Mouse (Mus musculus): Measurements from ENCODE around the gene Boll. TPM values are rescaled to one million over a fixed set of nuclear protein-coding genes. Genes with fewer than 3 reads are reported as not detected.

Gene Boll
- polyA plus RNA-seq, 1 experiment = not detected

DNA sequence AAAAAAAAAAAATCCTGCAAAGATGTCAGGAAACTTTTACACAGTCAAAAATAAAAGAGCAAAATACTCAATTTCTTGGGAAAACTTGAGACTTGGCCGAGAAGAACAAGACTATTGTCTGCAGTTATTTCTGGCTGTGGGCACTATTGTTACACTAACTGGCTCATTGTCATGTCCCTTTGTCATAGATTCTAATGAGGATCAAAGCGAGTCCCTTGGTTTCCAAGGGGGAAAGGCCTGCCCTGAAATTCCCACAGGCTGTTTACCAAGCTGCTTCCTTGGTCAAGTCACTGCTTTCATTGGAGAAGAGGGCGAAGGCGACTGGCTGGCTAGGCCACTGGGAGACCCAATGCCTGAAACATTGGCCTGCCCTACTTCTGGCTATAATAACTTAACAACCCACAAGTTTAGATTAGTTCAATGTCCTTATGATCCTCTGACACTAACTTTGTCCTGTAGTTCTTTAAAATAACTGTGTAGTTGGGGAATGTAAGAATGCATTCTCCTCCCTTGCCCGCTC is 157.4 kb downstream of the Boll start:
- TF ChIP-seq MYOG (IDR thresholded peaks at IDR 0.05; ENCODE audit: control insufficient read depth, extremely low read depth, insufficient read length) = no peak
- no peak for TF ChIP-seq USF1 (IDR thresholded peaks at IDR 0.05; ENCODE audit: low read depth)
- TF ChIP-seq FOSL1 (IDR thresholded peaks at IDR 0.05; ENCODE audit: insufficient read depth, low read length, poor library complexity, severe bottlenecking) = no peak
- TF ChIP-seq MAX (IDR thresholded peaks at IDR 0.05) = no peak
- no peak for TF ChIP-seq CTCF (IDR thresholded peaks at IDR 0.05; ENCODE audit: control insufficient read depth, insufficient read depth, insufficient read length)
- no peak for TF ChIP-seq MYOD1 (IDR thresholded peaks at IDR 0.05; ENCODE audit: control insufficient read depth, insufficient read length, low read depth)
- no peak for TF ChIP-seq CEBPB (IDR thresholded peaks at IDR 0.05; ENCODE audit: low read depth)
- H3ac ChIP-seq (ENCODE audit: control insufficient read depth, insufficient read length, low read depth) = no peak overlapping the region
- H3K4me3 ChIP-seq (ENCODE audit: insufficient read depth, poor library complexity, severe bottlenecking) = no peak overlapping the region
- peaks cover 4% of the 10 kb centered on the region for H3K36me3 ChIP-seq (ENCODE audit: control insufficient read depth, insufficient read depth)
- H3K27me3 ChIP-seq (ENCODE audit: control insufficient read depth, insufficient read depth, insufficient read length) = no peaks in the 10 kb centered on the region
- H3K79me3 ChIP-seq (ENCODE audit: low read depth) = no peaks in the 10 kb centered on the region
- H3K79me2 ChIP-seq (ENCODE audit: control insufficient read depth, insufficient read depth) = no peaks in the 10 kb centered on the region

- H3K36me3 ChIP-seq (ENCODE audit: control insufficient read depth, insufficient read depth) = no peaks in the 10 kb centered on the region
- no peaks in the 10 kb centered on the region for H3K27me3 ChIP-seq (ENCODE audit: control insufficient read depth, insufficient read depth, insufficient read length)
- H3ac ChIP-seq (ENCODE audit: control insufficient read depth, insufficient read length, low read depth) = peak overlapping the region; percentile 16
- H3K79me2 ChIP-seq (ENCODE audit: control insufficient read depth, insufficient read depth) = no peaks in the 10 kb centered on the region
- peak overlapping the region; percentile 19 for H3K4me3 ChIP-seq (ENCODE audit: insufficient read depth, poor library complexity, severe bottlenecking)
- TF ChIP-seq USF1 (IDR thresholded peaks at IDR 0.05; ENCODE audit: low read depth) = no peak
- TF ChIP-seq MYOD1 (IDR thresholded peaks at IDR 0.05; ENCODE audit: control insufficient read depth, insufficient read length, low read depth) = no peak
- TF ChIP-seq MYOG (IDR thresholded peaks at IDR 0.05; ENCODE audit: control insufficient read depth, extremely low read depth, insufficient read length) = no peak
- TF ChIP-seq FOSL1 (IDR thresholded peaks at IDR 0.05; ENCODE audit: insufficient read depth, low read length, poor library complexity, severe bottlenecking) = no peak
- no peak for TF ChIP-seq MAX (IDR thresholded peaks at IDR 0.05)
- no peak for TF ChIP-seq CTCF (IDR thresholded peaks at IDR 0.05; ENCODE audit: control insufficient read depth, insufficient read depth, insufficient read length)
- TF ChIP-seq CEBPB (IDR thresholded peaks at IDR 0.05; ENCODE audit: low read depth) = no peak
- H3K79me3 ChIP-seq (ENCODE audit: low read depth) = no peaks in the 10 kb centered on the region
Measured at GRCm38 (mm10) chr1:55201850-55202752, 161.2 kb downstream of the Boll start.

- no peaks in the 10 kb centered on the region for H3K27me3 ChIP-seq (ENCODE audit: control insufficient read depth, insufficient read depth, insufficient read length)
- no peak overlapping the region for H3ac ChIP-seq (ENCODE audit: control insufficient read depth, insufficient read length, low read depth)
- no peaks in the 10 kb centered on the region for H3K79me3 ChIP-seq (ENCODE audit: low read depth)
- H3K79me2 ChIP-seq (ENCODE audit: control insufficient read depth, insufficient read depth) = no peaks in the 10 kb centered on the region
- H3K4me3 ChIP-seq (ENCODE audit: insufficient read depth, poor library complexity, severe bottlenecking) = no peak overlapping the region
- no peaks in the 10 kb centered on the region for H3K36me3 ChIP-seq (ENCODE audit: control insufficient read depth, insufficient read depth)
- no peak for TF ChIP-seq MAX (IDR thresholded peaks at IDR 0.05)
- no peak for TF ChIP-seq CTCF (IDR thresholded peaks at IDR 0.05; ENCODE audit: control insufficient read depth, insufficient read depth, insufficient read length)
- TF ChIP-seq MYOG (IDR thresholded peaks at IDR 0.05; ENCODE audit: control insufficient read depth, extremely low read depth, insufficient read length) = no peak
- TF ChIP-seq USF1 (IDR thresholded peaks at IDR 0.05; ENCODE audit: low read depth) = no peak
- no peak for TF ChIP-seq FOSL1 (IDR thresholded peaks at IDR 0.05; ENCODE audit: insufficient read depth, low read length, poor library complexity, severe bottlenecking)
Measured at GRCm38 (mm10) chr1:55198719-55199118, 164.6 kb downstream of the Boll start.

Other genes with a start within 250 kb of the Boll start
- 15.5 TPM for gene Mob4, start 232.2 kb downstream of the Boll start, polyA plus RNA-seq (2012; fragmentation: generic; extraction: Trizol)
- 13.0 TPM for gene Rftn2, start 136.7 kb downstream of the Boll start, polyA plus RNA-seq (2012; fragmentation: generic; extraction: Trizol)
- 1.8 TPM for gene Mars2, start 126.3 kb downstream of the Boll start, polyA plus RNA-seq (2012; fragmentation: generic; extraction: Trizol)
- 0.89 TPM for gene Plcl1, start 42.5 kb upstream of the Boll start, polyA plus RNA-seq (2012; fragmentation: generic; extraction: Trizol)